Mouse (Mus musculus) kidney, postnatal 4 days (tissue): Measurements from ENCODE around the gene Tgfbr1.
"Not testable (repeated sequence)": the region's sequence is repeated elsewhere in the genome, so short reads cannot be mapped to it uniquely, and the experiment has no call there.

Source experiments
- DNase-seq, 2 experiments: peaks; one replicate each; pipeline ENCODE4 v3.0.0; 2021; ENCODE audit warnings: mixed read lengths in 2 of 2

Gene Tgfbr1

GRCm38 (mm10) chr4:47349759-47350158 lies 3.3 kb upstream of the Tgfbr1 start:
- DNase-seq, result peak; percentile 40 to 64

DNA sequence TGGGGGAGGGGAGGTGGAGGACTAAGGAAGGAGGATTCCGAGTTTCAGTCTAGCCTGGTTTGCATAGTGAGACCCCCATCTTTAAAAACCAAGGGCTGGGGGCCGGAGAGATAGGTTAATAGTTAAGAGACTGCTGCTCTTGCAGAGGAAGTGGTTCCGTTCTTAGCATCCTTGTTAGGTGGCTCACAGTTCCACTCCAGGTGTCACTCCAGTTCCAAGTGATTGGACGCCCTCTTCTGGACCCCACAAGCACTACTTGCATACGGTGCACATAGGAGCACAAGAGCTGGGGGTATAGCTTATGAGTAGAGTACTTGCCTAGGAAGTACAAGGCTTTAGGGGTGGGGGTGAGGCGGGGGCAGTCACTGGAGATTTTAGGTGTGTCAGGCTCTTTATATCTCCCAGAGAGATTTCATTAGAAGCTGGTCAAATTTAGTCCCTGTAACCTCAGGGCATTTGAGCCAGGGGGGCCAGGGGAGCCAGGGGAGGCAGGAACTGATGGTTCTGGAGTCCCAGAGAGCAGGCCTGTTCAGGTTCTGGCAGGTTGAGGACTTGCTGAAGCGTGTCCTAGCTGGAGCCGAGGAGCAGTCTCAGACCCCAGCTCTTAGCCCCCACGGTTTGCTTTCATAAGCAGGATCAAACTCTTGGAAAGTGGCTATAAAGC lies 1.5 kb upstream of the Tgfbr1 start:
- peak; percentile 62 to 75 for DNase-seq

- peak; percentile 61 to 70 for DNase-seq
Measured at GRCm38 (mm10) chr4:47352061-47352661, 861 bp upstream of the Tgfbr1 start.

DNA sequence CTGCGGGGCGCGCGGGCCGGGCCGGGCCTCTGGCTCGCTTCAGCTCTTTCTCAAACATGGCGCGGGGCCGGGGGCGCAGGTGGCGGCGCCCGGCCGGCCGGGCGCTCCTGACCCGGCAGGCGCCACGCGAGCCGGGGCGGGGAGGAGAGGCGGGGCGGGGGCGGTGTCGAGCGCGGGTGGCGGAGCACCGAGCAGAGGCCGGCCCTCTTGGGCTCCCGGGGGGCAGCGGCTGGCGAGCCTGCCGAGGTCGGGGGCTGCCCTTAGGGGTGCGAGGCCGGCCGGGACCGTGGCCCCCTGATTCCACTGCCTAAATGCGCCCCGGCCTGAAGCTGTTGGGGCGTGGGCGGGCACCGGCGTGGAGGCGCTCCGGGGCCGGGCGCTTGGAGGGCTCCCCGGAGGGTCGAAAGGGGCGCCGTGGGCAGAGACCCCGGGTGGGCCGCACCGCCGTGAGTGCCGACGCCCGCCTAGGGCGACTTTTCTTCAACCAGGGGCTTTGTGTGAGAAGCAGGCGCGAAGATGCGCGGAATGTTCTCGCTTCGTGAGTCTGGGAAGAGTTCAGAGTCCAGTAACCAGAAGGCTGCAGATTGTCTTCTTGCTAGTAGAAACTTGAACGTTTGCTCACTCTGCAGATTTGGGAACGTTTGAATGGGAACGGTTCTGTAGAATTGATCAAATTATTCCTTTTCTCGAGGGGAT lies 542 bp downstream of the Tgfbr1 start:
- peak; percentile 79 to 88 for DNase-seq

GRCm38 (mm10) chr4:47354304-47354703 lies 1.3 kb downstream of the Tgfbr1 start:
- DNase-seq, result no peak

DNA sequence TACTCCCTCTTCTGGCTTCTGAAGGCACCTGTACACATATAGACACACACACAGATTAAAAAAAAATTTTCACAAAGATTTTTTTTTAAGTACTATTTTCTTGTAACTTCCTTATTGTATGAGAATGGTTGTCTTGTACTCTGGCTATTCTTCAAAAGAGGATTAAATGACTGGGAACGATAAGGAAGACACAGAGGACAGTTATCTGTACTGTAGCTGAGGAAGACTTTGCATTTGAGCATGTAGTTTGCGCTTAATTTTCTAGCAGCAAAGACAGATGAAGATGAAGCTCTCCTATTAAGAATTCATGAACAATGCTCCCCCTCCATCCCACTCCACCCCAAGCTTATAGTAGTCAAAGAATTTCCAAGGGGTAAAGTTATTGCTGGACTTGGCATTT lies 9.6 kb downstream of the Tgfbr1 start:
- no peak for DNase-seq

- no peak for DNase-seq
Measured at GRCm38 (mm10) chr4:47363134-47363533, 10.1 kb downstream of the Tgfbr1 start.

DNA sequence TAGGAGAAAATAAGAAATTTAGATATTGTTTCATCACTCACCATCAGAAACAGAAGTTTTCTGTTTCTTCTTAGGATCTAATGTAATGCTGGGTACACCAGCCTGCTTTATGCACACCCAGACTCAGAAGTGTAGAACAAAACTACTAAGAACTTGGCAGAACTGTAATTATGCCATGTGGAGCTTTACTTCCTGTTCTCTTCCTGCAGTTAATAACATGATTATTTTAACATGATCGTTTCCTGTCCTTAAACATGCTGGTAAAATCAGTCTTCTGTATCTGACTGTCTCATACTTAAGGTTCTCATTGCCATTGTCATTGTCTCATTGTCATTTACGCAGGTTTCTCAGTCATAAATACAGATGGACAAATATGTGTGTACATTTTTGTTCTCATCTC lies 15.7 kb downstream of the Tgfbr1 start:
- no peak for DNase-seq

GRCm38 (mm10) chr4:47378716-47379115 lies 25.7 kb downstream of the Tgfbr1 start:
- DNase-seq, result no peak

- no peak for DNase-seq
Measured at GRCm38 (mm10) chr4:47382426-47382825, 29.4 kb downstream of the Tgfbr1 start.

GRCm38 (mm10) chr4:47391926-47392325 lies 38.9 kb downstream of the Tgfbr1 start:
- DNase-seq, result not testable (repeated sequence)

DNA sequence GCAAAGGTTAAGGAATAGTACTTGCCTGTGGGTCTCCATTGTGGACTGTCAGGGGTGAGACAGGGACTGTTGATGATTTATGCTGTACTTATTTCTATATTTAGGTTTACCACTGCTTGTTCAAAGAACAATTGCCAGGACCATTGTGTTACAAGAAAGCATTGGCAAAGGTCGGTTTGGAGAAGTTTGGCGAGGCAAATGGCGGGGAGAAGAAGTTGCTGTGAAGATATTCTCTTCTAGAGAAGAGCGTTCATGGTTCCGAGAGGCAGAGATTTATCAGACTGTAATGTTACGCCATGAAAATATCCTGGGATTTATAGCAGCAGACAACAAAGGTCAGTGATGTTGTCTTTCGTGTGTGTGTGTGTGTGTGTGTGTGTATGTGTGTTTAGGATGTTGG lies 43.2 kb downstream of the Tgfbr1 start:
- no peak for DNase-seq

- no peak for DNase-seq
Measured at GRCm38 (mm10) chr4:47397951-47398687, 45.1 kb downstream of the Tgfbr1 start.

GRCm38 (mm10) chr4:47399824-47400223 lies 46.8 kb downstream of the Tgfbr1 start:
- peak; percentile 29 to 48 for DNase-seq

- no peak for DNase-seq
Measured at GRCm38 (mm10) chr4:47400314-47400713, 47.3 kb downstream of the Tgfbr1 start.

GRCm38 (mm10) chr4:47402200-47402599 lies 49.2 kb downstream of the Tgfbr1 start:
- no peak for DNase-seq

- no peak for DNase-seq
Measured at GRCm38 (mm10) chr4:47404536-47404935, 51.5 kb downstream of the Tgfbr1 start.

DNA sequence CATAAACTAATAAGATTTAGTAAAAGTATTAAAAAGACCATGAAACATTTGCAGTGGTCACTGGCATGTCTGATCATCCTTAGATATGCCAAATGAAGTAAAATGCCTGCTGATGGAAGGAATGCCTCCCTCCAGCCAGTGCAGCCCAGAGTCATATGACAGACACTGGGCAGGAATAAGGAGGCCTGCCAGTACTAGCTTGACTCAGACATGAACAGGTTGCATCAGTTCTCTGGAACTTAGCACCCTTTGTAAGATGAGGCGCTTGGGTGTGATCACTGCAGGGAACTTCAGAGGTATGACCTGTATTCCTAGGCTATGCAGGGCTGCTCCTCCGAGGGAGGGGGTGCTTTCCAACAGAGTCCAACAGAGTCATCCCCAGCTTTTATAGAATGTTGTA lies 54.1 kb downstream of the Tgfbr1 start:
- no peak for DNase-seq

DNA sequence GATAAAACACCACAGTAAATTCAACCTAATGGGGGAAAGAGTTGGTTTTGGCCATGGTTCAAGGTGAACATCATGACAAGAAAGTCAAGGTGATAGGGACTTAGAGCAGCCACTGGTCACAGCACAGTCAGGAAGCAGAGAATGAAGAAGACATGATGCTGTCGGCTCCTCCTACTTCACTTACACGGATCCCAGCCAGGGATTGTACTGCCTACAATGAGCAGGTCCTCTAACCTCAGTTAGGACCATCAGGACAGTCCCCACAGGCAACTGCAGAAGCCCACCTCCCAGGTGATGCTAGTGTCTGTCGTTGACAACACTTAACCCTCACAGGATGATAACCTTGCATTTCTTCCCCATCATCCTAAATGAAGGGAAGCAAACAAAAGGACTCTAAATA lies 64.8 kb downstream of the Tgfbr1 start:
- DNase-seq, result no peak

- DNase-seq, result peak in 1 of 2 experiments; percentile 42
Measured at GRCm38 (mm10) chr4:47419268-47419973, 66.4 kb downstream of the Tgfbr1 start.

DNA sequence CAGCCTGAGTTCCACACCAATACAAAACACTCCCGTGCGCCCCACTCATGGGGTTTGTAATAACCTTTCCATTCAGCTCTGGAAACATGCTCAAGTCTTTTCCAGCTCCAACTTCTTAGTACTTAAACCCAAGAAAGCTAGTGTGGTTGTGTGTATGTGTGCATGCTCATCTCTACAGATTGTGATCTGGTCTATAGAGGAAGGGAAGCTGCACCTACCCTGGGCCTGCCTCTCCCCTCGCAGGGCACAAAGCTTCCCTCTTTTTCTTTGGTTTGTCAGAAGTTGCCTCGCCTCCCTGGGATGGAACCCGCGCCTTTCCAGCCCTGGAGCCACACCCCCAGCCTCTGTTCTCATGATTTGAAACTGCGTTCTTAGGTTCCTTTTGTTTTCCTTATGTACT lies 67.2 kb downstream of the Tgfbr1 start:
- DNase-seq, result no peak

- no peak for DNase-seq
Measured at GRCm38 (mm10) chr4:47422194-47422593, 69.2 kb downstream of the Tgfbr1 start.

- no peak for DNase-seq
Measured at GRCm38 (mm10) chr4:47422946-47423345, 69.9 kb downstream of the Tgfbr1 start.
